Mouse (Mus musculus): ENCODE measurements at regions not wholly inside any gene's neighbourhood (a gene's known extent, or its start where the extent isn't known, plus 50 kb on each side); places are given as distances from the start of the nearest gene placed in this dataset.
"Not testable (repeated sequence)": the region's sequence is repeated elsewhere in the genome, so short reads cannot be mapped to it uniquely, and the experiment has no call there.

- peak overlapping the region; percentile 55 for H3K27ac ChIP-seq
- H3K9ac ChIP-seq: no peak overlapping the region
- peaks cover 30% of the 10 kb centered on the region for H3K4me1 ChIP-seq
- H3K36me3 ChIP-seq (replicated peaks): no peaks in the 10 kb centered on the region
- ATAC-seq (replicated peaks): no peak
- H3K4me2 ChIP-seq: no peak overlapping the region
- no peaks in the 10 kb centered on the region for H3K27me3 ChIP-seq (replicated peaks)
- 77% methylated on average over 5 of the region's 5 CpGs for WGBS
- no peak overlapping the region for H3K4me3 ChIP-seq
- no peaks in the 10 kb centered on the region for H3K9me3 ChIP-seq
Observed at GRCm38 (mm10) chr16:77787025-77787424, 185.1 kb upstream of the Gm11146 start.

GRCm38 (mm10) chr16:77779019-77779418 lies 177.1 kb upstream of the Gm11146 start:
- Histone ChIP-seq H3K4me2 (no peak overlapping the region), H3K9me3 (no peaks in the 10 kb centered on the region), H3K27ac (no peak overlapping the region), H3K9ac (no peak overlapping the region), H3K27me3 (replicated peaks) (no peaks in the 10 kb centered on the region), H3K4me3 (no peak overlapping the region), H3K36me3 (replicated peaks) (no peaks in the 10 kb centered on the region), H3K4me1 (no peaks in the 10 kb centered on the region)
- 81% methylated on average over 1 of the region's 1 CpGs for WGBS
- ATAC-seq (replicated peaks): no peak

- no peak overlapping the region for H3K4me3 ChIP-seq
- H3K9ac ChIP-seq: no peak overlapping the region
- no peaks in the 10 kb centered on the region for H3K27me3 ChIP-seq (replicated peaks)
- H3K4me2 ChIP-seq: no peak overlapping the region
- no peaks in the 10 kb centered on the region for H3K9me3 ChIP-seq
- ATAC-seq (replicated peaks): no peak
- no peaks in the 10 kb centered on the region for H3K36me3 ChIP-seq (replicated peaks)
- H3K4me1 ChIP-seq: no peaks in the 10 kb centered on the region
- WGBS: 73% methylated on average over 3 of the region's 3 CpGs
- no peak overlapping the region for H3K27ac ChIP-seq
Observed at GRCm38 (mm10) chr16:77772075-77772474, 170.2 kb upstream of the Gm11146 start.

GRCm38 (mm10) chr16:77760926-77761347 lies 159.0 kb upstream of the Gm11146 start:
- Histone ChIP-seq H3K4me2 (no peak overlapping the region), H3K9ac (no peak overlapping the region), H3K4me3 (no peak overlapping the region), H3K36me3 (replicated peaks) (no peaks in the 10 kb centered on the region), H3K27ac (peak overlapping the region; percentile 78; the same call in 1 of the 2 replicates), H3K4me1 (0 out of 2 replicates have a peak, but pooled peaks cover 4% of the 10 kb centered on the region), H3K9me3 (no peaks in the 10 kb centered on the region), H3K27me3 (replicated peaks) (no peaks in the 10 kb centered on the region)
- 74% methylated on average over 4 of the region's 4 CpGs for WGBS
- no peak for ATAC-seq (replicated peaks)

GRCm38 (mm10) chr16:77760479-77760878 lies 158.6 kb upstream of the Gm11146 start:
- Histone ChIP-seq H3K27me3 (replicated peaks) (no peaks in the 10 kb centered on the region), H3K27ac (peak overlapping the region; percentile 78), H3K4me2 (no peak overlapping the region), H3K4me3 (no peak overlapping the region), H3K4me1 (0 out of 2 replicates have a peak, but pooled peaks cover 4% of the 10 kb centered on the region), H3K9ac (no peak overlapping the region), H3K36me3 (replicated peaks) (no peaks in the 10 kb centered on the region), H3K9me3 (no peaks in the 10 kb centered on the region)
- 78% methylated on average over 4 of the region's 4 CpGs for WGBS
- no peak for ATAC-seq (replicated peaks)

- no peak overlapping the region for H3K9ac ChIP-seq
Observed at GRCm38 (mm10) chr16:77759997-77760396, 158.1 kb upstream of the Gm11146 start.

GRCm38 (mm10) chr16:77754882-77755281 lies 153.0 kb upstream of the Gm11146 start:
- Histone ChIP-seq H3K4me1 (0 out of 2 replicates have a peak, but pooled peaks cover under 1% of the 10 kb centered on the region), H3K27me3 (replicated peaks) (no peaks in the 10 kb centered on the region), H3K27ac (no peak overlapping the region), H3K4me3 (no peak overlapping the region), H3K4me2 (no peak overlapping the region), H3K9ac (no peak overlapping the region), H3K9me3 (no peaks in the 10 kb centered on the region), H3K36me3 (replicated peaks) (no peaks in the 10 kb centered on the region)
- ATAC-seq (replicated peaks): no peak
- WGBS: 91% methylated on average over 6 of the region's 6 CpGs

More at GRCm38 (mm10) chr16:77759997-77760396, 158.1 kb upstream of the Gm11146 start:
- Histone ChIP-seq H3K4me1 (0 out of 2 replicates have a peak, but pooled peaks cover 4% of the 10 kb centered on the region), H3K9me3 (no peaks in the 10 kb centered on the region), H3K27me3 (replicated peaks) (no peaks in the 10 kb centered on the region), H3K36me3 (replicated peaks) (no peaks in the 10 kb centered on the region), H3K4me3 (no peak overlapping the region), H3K4me2 (peak overlapping the region; percentile 20; the same call in 1 of the 2 replicates), H3K27ac (peak overlapping the region; percentile 78)
- peak; percentile 83 for ATAC-seq (replicated peaks)
- 53% methylated on average over 10 of the region's 10 CpGs for WGBS

GRCm38 (mm10) chr16:77749474-77749873 lies 147.6 kb upstream of the Gm11146 start:
- Histone ChIP-seq H3K9ac (no peak overlapping the region), H3K36me3 (replicated peaks) (no peaks in the 10 kb centered on the region), H3K27ac (no peak overlapping the region), H3K4me2 (no peak overlapping the region), H3K27me3 (replicated peaks) (no peaks in the 10 kb centered on the region), H3K9me3 (no peaks in the 10 kb centered on the region), H3K4me1 (no peaks in the 10 kb centered on the region), H3K4me3 (no peak overlapping the region)
- no peak for ATAC-seq (replicated peaks)
- WGBS: 90% methylated on average over 2 of the region's 2 CpGs

GRCm38 (mm10) chr16:77743838-77744237 lies 141.9 kb upstream of the Gm11146 start:
- no peak for ATAC-seq (replicated peaks)
- Histone ChIP-seq H3K27me3 (replicated peaks) (no peaks in the 10 kb centered on the region), H3K27ac (no peak overlapping the region), H3K4me1 (no peaks in the 10 kb centered on the region), H3K36me3 (replicated peaks) (no peaks in the 10 kb centered on the region), H3K4me2 (no peak overlapping the region), H3K4me3 (no peak overlapping the region), H3K9ac (no peak overlapping the region), H3K9me3 (no peaks in the 10 kb centered on the region)
- 89% methylated on average over 6 of the region's 6 CpGs for whole genome bisulfite sequencing

GRCm38 (mm10) chr16:77738821-77739220 lies 136.9 kb upstream of the Gm11146 start:
- Histone ChIP-seq H3K9ac (no peak overlapping the region), H3K36me3 (replicated peaks) (no peaks in the 10 kb centered on the region), H3K9me3 (no peaks in the 10 kb centered on the region), H3K4me3 (no peak overlapping the region), H3K4me1 (no peaks in the 10 kb centered on the region), H3K4me2 (no peak overlapping the region), H3K27me3 (replicated peaks) (no peaks in the 10 kb centered on the region), H3K27ac (no peak overlapping the region)
- ATAC-seq (replicated peaks): no peak
- 59% methylated on average over 1 of the region's 1 CpGs for WGBS

GRCm38 (mm10) chr16:77719377-77719776 lies 117.5 kb upstream of the Gm11146 start:
- no peak for ATAC-seq (replicated peaks)
- Histone ChIP-seq H3K27me3 (replicated peaks) (no peaks in the 10 kb centered on the region), H3K36me3 (replicated peaks) (no peaks in the 10 kb centered on the region), H3K4me3 (no peak overlapping the region), H3K4me2 (no peak overlapping the region), H3K9me3 (no peaks in the 10 kb centered on the region), H3K4me1 (no peaks in the 10 kb centered on the region), H3K9ac (no peak overlapping the region), H3K27ac (no peak overlapping the region)
- WGBS: 78% methylated on average over 2 of the region's 2 CpGs

- ATAC-seq (replicated peaks); H3K36me3 ChIP-seq (replicated peaks); H3K4me3 ChIP-seq; H3K4me1 ChIP-seq; H3K9ac ChIP-seq; H3K27ac ChIP-seq; H3K4me2 ChIP-seq; H3K27me3 ChIP-seq (replicated peaks); H3K9me3 ChIP-seq: not testable (repeated sequence)
- 93% methylated on average over 3 of the region's 3 CpGs for WGBS
Observed at GRCm38 (mm10) chr16:77717766-77718165, 115.9 kb upstream of the Gm11146 start.

- Histone ChIP-seq H3K4me2 (no peak overlapping the region), H3K9me3 (no peaks in the 10 kb centered on the region), H3K36me3 (replicated peaks) (no peaks in the 10 kb centered on the region), H3K4me1 (no peaks in the 10 kb centered on the region), H3K4me3 (no peak overlapping the region), H3K27ac (no peak overlapping the region), H3K27me3 (replicated peaks) (no peaks in the 10 kb centered on the region), H3K9ac (no peak overlapping the region)
- WGBS: 90% methylated on average over 6 of the region's 6 CpGs
- no peak for ATAC-seq (replicated peaks)
Observed at GRCm38 (mm10) chr16:77704726-77705125, 102.8 kb upstream of the Gm11146 start.
